Mouse (Mus musculus) midbrain, embryonic 14.5 days (tissue): ENCODE data around the gene Aebp2. TPM values are rescaled to one million over a fixed set of nuclear protein-coding genes. Genes with fewer than 3 reads are reported as not detected.
"Not testable (repeated sequence)": the region's sequence is repeated elsewhere in the genome, so short reads cannot be mapped to it uniquely, and the experiment has no call there.

Experiments
- ATAC-seq: fragments of 200-750 bp; cut with Nextera tagmentation; 2 replicates; pipeline ENCODE4 v1.8.0; 2017; ENCODE audit warnings: moderate number of reproducible peaks, moderate library complexity; ENCODE audit not compliant: low FRiP score, low TSS enrichment
- DNase-seq: peaks from one replicate; pipeline ENCODE4 v3.0.0-alpha.2; 2015
- H3K27ac ChIP-seq: fragments of 300-500 bp; sonication (generic); replicated peaks from 2 replicates; pipeline ENCODE4 v1.5.1; 2014; ENCODE audit warnings: mild to moderate bottlenecking, low read depth, low read length, moderate library complexity
- H3K27me3 ChIP-seq: fragments of 300-500 bp; sonication (generic); 2 replicates; pipeline ENCODE4 v1.6.1; 2014; ENCODE audit warnings: low read length, control low read depth, mixed read lengths; ENCODE audit not compliant: control insufficient read depth, insufficient read depth
- H3K36me3 ChIP-seq: fragments of 300-500 bp; sonication (generic); 2 replicates; pipeline ENCODE4 v1.6.1; 2014; ENCODE audit warnings: low read length, control low read depth; ENCODE audit not compliant: control insufficient read depth, insufficient read depth
- H3K4me1 ChIP-seq: fragments of 300-500 bp; sonication (generic); 2 replicates; pipeline ENCODE4 v1.6.1; 2014; ENCODE audit warnings: mild to moderate bottlenecking, antibody characterized with exemption, low read length, control low read depth; ENCODE audit not compliant: control insufficient read depth, insufficient read depth
- H3K4me2 ChIP-seq: fragments of 300-500 bp; sonication (generic); 2 replicates; pipeline ENCODE4 v1.6.1; 2014; ENCODE audit warnings: mild to moderate bottlenecking, low read length, moderate library complexity
- H3K4me3 ChIP-seq: fragments of 300-500 bp; sonication (generic); replicated peaks from 2 replicates; pipeline ENCODE4 v1.5.1; 2014; ENCODE audit warnings: low read depth, low read length
- H3K9ac ChIP-seq: fragments of 300-500 bp; sonication (generic); replicated peaks from 2 replicates; pipeline ENCODE4 v1.6.1; 2014; ENCODE audit warnings: mild to moderate bottlenecking, low read length, moderate library complexity
- H3K9me3 ChIP-seq: fragments of 300-500 bp; sonication (generic); 2 replicates; pipeline ENCODE4 v1.6.1; 2016; ENCODE audit warnings: low read length, control low read depth, mixed read lengths; ENCODE audit not compliant: control insufficient read depth
- WGBS: fragments of 180-500 bp; shearing (Covaris S2); extraction: QIAGEN DNeasy Blood & Tissue Kit; methylation state at CpG from one replicate; pipeline ENCODE4 v1.1.7; 2014; 5-methylcytosine and 5-hydroxymethylcytosine counted together
- polyA plus RNA-seq: library from polyadenylated mRNA; unstranded; fragments of >200 nt; fragmentation: Nextera tagmentation; extraction: Ambion mirVana; gene quantifications from 2 replicates; pipeline ENCODE4 v1.2.1, GENCODE M21; 2014

Aebp2 gene
- polyA plus RNA-seq, 1 experiment from 2014 or later = 15.9 TPM

GRCm38 (mm10) chr6:140601175-140601574 lies 21.3 kb upstream of the Aebp2 start:
- Histone ChIP-seq H3K9ac (no peak overlapping the region), H3K4me2 (no peak overlapping the region), H3K36me3 (peaks cover 12% of the 10 kb centered on the region; the same call in 1 of the 2 replicates), H3K27ac (no peak overlapping the region), H3K9me3 (no peaks in the 10 kb centered on the region), H3K4me1 (peaks cover 22% of the 10 kb centered on the region), H3K27me3 (no peaks in the 10 kb centered on the region), H3K4me3 (no peak overlapping the region)
- DNase-seq (no peak), ATAC-seq (no peak)
- WGBS = 97% methylated on average over 4 of the region's 4 CpGs

DNA sequence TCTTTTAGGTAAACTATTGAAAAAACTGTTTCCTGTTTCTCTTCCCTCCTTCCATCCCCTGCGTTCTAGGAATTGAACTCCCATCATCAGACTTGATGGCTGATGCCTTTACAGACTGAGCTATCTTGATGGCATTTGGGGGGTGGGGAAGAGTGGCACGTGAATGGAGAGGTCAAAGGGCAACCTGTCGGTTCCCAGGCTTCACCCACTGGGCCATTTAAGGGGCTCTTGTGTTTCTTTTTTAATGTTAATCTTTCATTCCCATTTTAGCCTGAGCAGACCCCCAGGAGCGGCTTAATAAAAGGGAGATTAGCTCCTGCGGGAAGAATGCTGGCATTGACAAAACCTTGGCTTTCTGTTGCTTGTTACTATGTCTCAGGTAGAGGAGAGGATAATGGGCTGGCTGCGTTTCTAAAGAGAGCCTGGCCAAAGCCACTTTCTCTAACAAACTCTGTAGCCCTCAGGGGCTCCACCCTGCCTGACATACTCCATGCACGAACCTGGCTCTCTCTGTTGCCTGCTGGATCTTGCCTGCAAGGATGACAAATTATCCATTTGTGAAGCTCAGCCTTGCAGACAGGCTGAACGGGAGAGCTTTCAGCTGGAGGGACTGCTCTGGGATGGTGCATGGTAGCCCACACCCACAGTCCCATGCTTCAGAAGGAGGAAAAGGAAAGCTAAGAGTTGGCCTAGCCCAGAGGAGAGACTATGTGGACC lies 19.1 kb upstream of the Aebp2 start:
- Histone ChIP-seq H3K36me3 (no peaks in the 10 kb centered on the region), H3K4me2 (no peak overlapping the region), H3K4me1 (peaks cover 15% of the 10 kb centered on the region), H3K27me3 (no peaks in the 10 kb centered on the region), H3K9ac (peak overlapping the region; percentile 29; the same call in 1 of the 2 replicates), H3K27ac (peak overlapping the region; percentile 66), H3K9me3 (no peaks in the 10 kb centered on the region), H3K4me3 (no peak overlapping the region)
- 2% methylated on average over 8 of the region's 8 CpGs for WGBS
- DNase-seq = peak; percentile 64
- ATAC-seq = peak; percentile 49

DNA sequence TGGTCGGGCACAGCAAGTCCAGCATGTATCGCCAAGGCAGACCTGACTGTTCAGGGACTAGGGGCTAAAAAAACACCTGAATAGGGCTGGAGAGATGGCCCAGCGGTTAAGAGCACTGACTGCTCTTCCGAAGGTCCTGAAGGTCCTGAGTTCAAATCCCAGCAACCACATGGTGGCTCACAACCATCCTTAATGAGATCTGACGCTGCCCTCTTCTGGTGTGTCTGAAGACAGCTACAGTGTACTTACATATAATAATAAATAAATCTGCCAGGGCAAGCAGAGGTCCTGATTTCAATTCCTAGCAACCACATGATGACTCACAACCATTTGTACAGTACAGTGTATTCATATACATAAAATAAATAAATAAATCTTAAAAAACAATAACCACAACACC lies 17.3 kb upstream of the Aebp2 start:
- not testable (repeated sequence) for ATAC-seq, H3K4me3 ChIP-seq, H3K9me3 ChIP-seq, H3K27ac ChIP-seq, H3K9ac ChIP-seq, H3K27me3 ChIP-seq, H3K4me2 ChIP-seq, DNase-seq, H3K36me3 ChIP-seq
- peaks cover 15% of the 10 kb centered on the region for H3K4me1 ChIP-seq
- WGBS = 74% methylated on average over 5 of the region's 5 CpGs

GRCm38 (mm10) chr6:140605732-140606131 lies 16.7 kb upstream of the Aebp2 start:
- WGBS = 60% methylated on average over 3 of the region's 3 CpGs
- H3K4me3 ChIP-seq = no peak overlapping the region

GRCm38 (mm10) chr6:140606534-140606933 lies 15.9 kb upstream of the Aebp2 start:
- DNase-seq (no peak), ATAC-seq (no peak)
- WGBS = 44% methylated on average over 10 of the region's 10 CpGs
- H3K4me2 ChIP-seq = no peak overlapping the region
- H3K9ac ChIP-seq = no peak overlapping the region
- H3K9me3 ChIP-seq = no peaks in the 10 kb centered on the region
- H3K4me3 ChIP-seq = no peak overlapping the region
- H3K36me3 ChIP-seq = no peaks in the 10 kb centered on the region
- no peak overlapping the region for H3K27ac ChIP-seq
- no peaks in the 10 kb centered on the region for H3K27me3 ChIP-seq
- H3K4me1 ChIP-seq = peaks cover 15% of the 10 kb centered on the region

More at GRCm38 (mm10) chr6:140605732-140606131, 16.7 kb upstream of the Aebp2 start:
- Histone ChIP-seq H3K4me2 (no peak overlapping the region), H3K27me3 (no peaks in the 10 kb centered on the region), H3K4me1 (peaks cover 15% of the 10 kb centered on the region), H3K9me3 (no peaks in the 10 kb centered on the region), H3K9ac (no peak overlapping the region), H3K27ac (no peak overlapping the region), H3K36me3 (no peaks in the 10 kb centered on the region)
- DNase-seq (no peak), ATAC-seq (no peak)

- Histone ChIP-seq H3K4me1 (peaks cover 10% of the 10 kb centered on the region), H3K4me3 (no peak overlapping the region), H3K27me3 (no peaks in the 10 kb centered on the region), H3K27ac (no peak overlapping the region), H3K9me3 (no peaks in the 10 kb centered on the region), H3K9ac (no peak overlapping the region), H3K36me3 (no peaks in the 10 kb centered on the region), H3K4me2 (no peak overlapping the region)
- ATAC-seq (no peak), DNase-seq (no peak)
- WGBS = 94% methylated on average over 6 of the region's 6 CpGs
Observed at GRCm38 (mm10) chr6:140608666-140609065, 13.8 kb upstream of the Aebp2 start.

GRCm38 (mm10) chr6:140609533-140609932 lies 12.9 kb upstream of the Aebp2 start:
- Histone ChIP-seq H3K27me3 (no peaks in the 10 kb centered on the region), H3K36me3 (no peaks in the 10 kb centered on the region), H3K27ac (no peak overlapping the region), H3K9ac (no peak overlapping the region), H3K4me1 (0 out of 2 replicates have a peak, but pooled peaks cover 3% of the 10 kb centered on the region), H3K4me2 (no peak overlapping the region), H3K4me3 (no peak overlapping the region), H3K9me3 (no peaks in the 10 kb centered on the region)
- ATAC-seq (no peak), DNase-seq (no peak)
- 93% methylated on average over 4 of the region's 4 CpGs for WGBS

GRCm38 (mm10) chr6:140610117-140610516 lies 12.3 kb upstream of the Aebp2 start:
- 94% methylated on average over 5 of the region's 5 CpGs for WGBS
- Histone ChIP-seq H3K4me1 (no peaks in the 10 kb centered on the region), H3K9ac (no peak overlapping the region), H3K9me3 (no peaks in the 10 kb centered on the region), H3K4me2 (no peak overlapping the region), H3K27me3 (no peaks in the 10 kb centered on the region), H3K4me3 (no peak overlapping the region), H3K27ac (no peak overlapping the region), H3K36me3 (no peaks in the 10 kb centered on the region)
- ATAC-seq (no peak), DNase-seq (no peak)

- WGBS = 52% methylated on average over 4 of the region's 4 CpGs
- DNase-seq = no peak
- H3K36me3 ChIP-seq = no peaks in the 10 kb centered on the region
- H3K27ac ChIP-seq = no peak overlapping the region
- no peaks in the 10 kb centered on the region for H3K27me3 ChIP-seq
- no peak overlapping the region for H3K9ac ChIP-seq
- H3K4me1 ChIP-seq = no peaks in the 10 kb centered on the region
- no peaks in the 10 kb centered on the region for H3K9me3 ChIP-seq
- no peak overlapping the region for H3K4me2 ChIP-seq
- ATAC-seq = no peak
- H3K4me3 ChIP-seq = no peak overlapping the region
Observed at GRCm38 (mm10) chr6:140611282-140611681, 11.2 kb upstream of the Aebp2 start.
